In the genomic region with DNA sequence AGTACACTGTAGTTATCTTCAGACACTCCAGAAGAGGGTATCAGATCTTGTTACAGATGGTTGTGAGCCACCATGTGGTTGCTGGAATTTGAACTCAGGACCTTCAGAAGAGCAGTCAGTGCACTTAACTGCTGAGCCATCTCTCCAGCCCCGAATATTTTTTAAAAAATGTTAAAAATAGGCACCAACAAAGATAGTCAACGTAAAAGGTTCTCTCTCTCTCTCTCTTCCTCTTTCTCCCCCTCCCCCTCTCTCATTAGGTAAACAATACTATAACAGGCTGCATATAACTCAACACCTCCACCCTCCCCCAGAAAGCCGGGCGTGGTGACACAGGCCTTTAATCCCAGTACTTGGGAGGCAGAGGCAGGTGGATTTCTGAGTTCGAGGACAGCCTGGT, we compare ENCODE assay signal across 38 mouse cellular contexts. TPM values are rescaled to one million over a fixed set of nuclear protein-coding genes. Genes with fewer than 3 reads are reported as not detected.
"Had no signal": no experiment of that assay in that cellular context is flagged by ENCODE, and none has a peak within 500 bp of the region (broad histone marks: within the 10 kb centered on the region; RNA-seq: fewer than 3 reads in every experiment).

No protein-coding gene starts in this region.

RNA-seq across cellular contexts. Expression of a gene that starts 30.8 kb away (rescaled TPM):
- total RNA-seq: left cerebral cortex, postnatal 10 days; left cerebral cortex, postnatal 14 days; left cerebral cortex, postnatal 25 days; left cerebral cortex, postnatal 36 days; left cerebral cortex, postnatal 4 days; liver, adult 2 months; megakaryocyte progenitor cell, adult 5-6 weeks; megakaryocyte, adult 5-6 weeks; megakaryocyte-erythroid progenitor cell, adult 5-6 weeks; midbrain, postnatal 0 days; monocyte, adult 5-6 weeks had no signal
- polyA plus RNA-seq: limb, embryonic 10.5 days; limb, embryonic 11.5 days; limb, embryonic 12.5 days; limb, embryonic 13.5 days; limb, embryonic 15.5 days; liver, adult 2 months; liver, embryonic 12.5 days; liver, embryonic 13.5 days; liver, embryonic 14.5 days; liver, embryonic 15.5 days; liver, embryonic 16.5 days; liver, postnatal 0 days; lung, adult 2 months; lung, embryonic 14.5 days; lung, embryonic 15.5 days; lung, embryonic 16.5 days; lung, postnatal 0 days; macrophage; midbrain, embryonic 10.5 days; midbrain, embryonic 11.5 days; midbrain, embryonic 12.5 days; midbrain, embryonic 13.5 days; midbrain, embryonic 14.5 days; midbrain, embryonic 15.5 days; midbrain, embryonic 16.5 days; midbrain, postnatal 0 days; myocyte; neural tube, embryonic 11.5 days; neural tube, embryonic 12.5 days had no signal

RNA-seq across cellular contexts. Expression of a gene that starts 33.5 kb away (rescaled TPM):
- total RNA-seq: left cerebral cortex, postnatal 10 days; left cerebral cortex, postnatal 25 days; left cerebral cortex, postnatal 36 days; left cerebral cortex, postnatal 4 days; liver, adult 2 months; megakaryocyte progenitor cell, adult 5-6 weeks; megakaryocyte-erythroid progenitor cell, adult 5-6 weeks; midbrain, postnatal 0 days; monocyte, adult 5-6 weeks had no signal
- polyA plus RNA-seq: liver, adult 2 months; liver, embryonic 16.5 days; liver, postnatal 0 days; myocyte had no signal
